Mouse (Mus musculus) left cerebral cortex, postnatal 10 days (tissue): ENCODE data around the gene Atp13a4. TPM values are rescaled to one million over a fixed set of nuclear protein-coding genes. Genes with fewer than 3 reads are reported as not detected.

Experiments used
- DNase-seq, 2 experiments: peaks; one replicate each; pipeline ENCODE4 v3.0.0; 2021 to 2022; ENCODE audit warnings: low spot score in 2 of 2, mixed read lengths in 1 of 2; ENCODE audit errors: extremely low spot score in 1 of 2
- intact Hi-C: fragments of 180-260 bp; cut with DNase I; formaldehyde crosslinking; loops from one replicate; pipeline ENCODE4 v1.15.1; 2025
- total RNA-seq, 2 experiments: library from RNA; stranded (reverse); gene quantifications; 2 replicates each; pipeline ENCODE4 v1.2.3; 2021

Gene Atp13a4
- 10 to 100 TPM in 1 of 2 experiments, 1 to 10 TPM in 1; 8.8 to 10.3 TPM for total RNA-seq

- intact Hi-C loops, result no loop called here
- DNase-seq, result no peak
Measured at GRCm38 (mm10) chr16:29544829-29545228, at the start of gene Atp13a4. Gene Atp13a4, minus strand, starts transcription at chr16:29544864.

- intact Hi-C loops, result no loop called here
- DNase-seq, result no peak
Measured at GRCm38 (mm10) chr16:29592171-29592570, 47.5 kb upstream of the Atp13a4 start.

- intact Hi-C loops, result loop anchor here (5.0 kb wide), 1 partner anchor 742 kb away; no protein-coding TSS in a partner anchor
- no peak for DNase-seq
Measured at GRCm38 (mm10) chr16:29579787-29580176, 35.1 kb upstream of the Atp13a4 start.

GRCm38 (mm10) chr16:29579167-29579786, 34.6 kb upstream of the Atp13a4 start, which contains the start of gene Opa1:
Gene Opa1, plus strand, starts transcription at chr16:29579334.
- DNase-seq, result peak; percentile 97
- intact Hi-C loops, result loop anchor here (5.0 kb wide), 1 partner anchor 742 kb away; no protein-coding TSS in a partner anchor

GRCm38 (mm10) chr16:29575620-29576019, 31.0 kb upstream of the Atp13a4 start:
- intact Hi-C loops, result loop anchor here (5.0 kb wide), 1 partner anchor 738 kb away; no protein-coding TSS in a partner anchor
- DNase-seq, result no peak

GRCm38 (mm10) chr16:29574013-29574412, 29.3 kb upstream of the Atp13a4 start:
- intact Hi-C loops, result no loop called here
- no peak for DNase-seq

- intact Hi-C loops, result loop anchor here (1.0 to 10.0 kb wide), 4 partner anchors 104 to 969 kb away; partner anchors contain the start of gene Mb21d2
- DNase-seq, result peak; percentile 42 to 77
Measured at GRCm38 (mm10) chr16:29560869-29561268, 16.2 kb upstream of the Atp13a4 start.

- DNase-seq, result no peak
Measured at GRCm38 (mm10) chr16:29560454-29560853, 15.8 kb upstream of the Atp13a4 start.

GRCm38 (mm10) chr16:29559667-29560066, 15.0 kb upstream of the Atp13a4 start:
- intact Hi-C loops, result loop anchor here (5.0 to 10.0 kb wide), 3 partner anchors 102 to 967 kb away; partner anchors contain the start of gene Mb21d2

More at GRCm38 (mm10) chr16:29560454-29560853, 15.8 kb upstream of the Atp13a4 start:
- intact Hi-C loops, result loop anchor here (5.0 to 10.0 kb wide), 3 partner anchors 103 to 968 kb away; partner anchors contain the start of gene Mb21d2

GRCm38 (mm10) chr16:29541261-29541683, 3.4 kb downstream of the Atp13a4 start:
- intact Hi-C loops, result no loop called here
- DNase-seq, result peak; percentile 7 to 22

More at GRCm38 (mm10) chr16:29559667-29560066, 15.0 kb upstream of the Atp13a4 start:
- no peak for DNase-seq

- intact Hi-C loops, result no loop called here
- no peak for DNase-seq
Measured at GRCm38 (mm10) chr16:29539906-29540305, 4.8 kb downstream of the Atp13a4 start.

- intact Hi-C loops, result no loop called here
- peak; percentile 55 to 58 for DNase-seq
Measured at GRCm38 (mm10) chr16:29536411-29537204, 8.1 kb downstream of the Atp13a4 start.

GRCm38 (mm10) chr16:29535866-29536265, 8.8 kb downstream of the Atp13a4 start:
- intact Hi-C loops, result no loop called here
- no peak for DNase-seq

- DNase-seq, result no peak
- intact Hi-C loops, result no loop called here
Measured at GRCm38 (mm10) chr16:29533641-29534040, 11.0 kb downstream of the Atp13a4 start.

- intact Hi-C loops, result no loop called here
- DNase-seq, result no peak
Measured at GRCm38 (mm10) chr16:29527085-29527484, 17.6 kb downstream of the Atp13a4 start.

GRCm38 (mm10) chr16:29526585-29526984, 18.1 kb downstream of the Atp13a4 start:
- intact Hi-C loops, result no loop called here
- DNase-seq, result no peak

GRCm38 (mm10) chr16:29512495-29512894, 32.2 kb downstream of the Atp13a4 start:
- peak; percentile 4 to 26 for DNase-seq
- intact Hi-C loops, result no loop called here

- intact Hi-C loops, result no loop called here
- no peak for DNase-seq
Measured at GRCm38 (mm10) chr16:29510743-29511142, 33.9 kb downstream of the Atp13a4 start.

GRCm38 (mm10) chr16:29509881-29510280, 34.8 kb downstream of the Atp13a4 start:
- intact Hi-C loops, result no loop called here
- DNase-seq, result no peak
